Mouse (Mus musculus): ENCODE data around the gene Lgmn. TPM values are rescaled to one million over a fixed set of nuclear protein-coding genes. Genes with fewer than 3 reads are reported as not detected.

Lgmn gene
- 120 and 126 TPM in 2 replicates for polyA plus RNA-seq (2014; fragmentation: Nextera tagmentation; extraction: Ambion mirVana)

DNA sequence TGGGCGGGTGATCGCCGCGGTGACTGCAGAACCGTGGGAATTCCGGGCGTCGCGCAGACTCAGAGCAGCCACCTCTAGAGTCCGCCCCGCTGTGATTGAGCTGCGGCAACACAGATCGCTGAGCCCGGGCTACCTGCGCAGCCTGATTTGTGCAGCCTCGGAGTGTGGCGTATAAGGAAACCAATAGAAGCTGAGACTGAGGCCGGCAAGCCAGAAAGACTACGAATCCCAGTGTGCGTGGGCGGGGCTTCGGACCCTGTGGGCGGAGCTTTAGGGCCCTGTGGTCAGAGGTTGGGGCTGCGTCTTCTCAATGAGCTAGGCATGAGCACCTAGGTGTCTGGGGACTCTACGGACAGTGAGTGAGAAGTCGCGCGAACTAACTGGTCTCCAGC lies at the start of gene Lgmn:
Lgmn (minus strand) TSS at position 182 of the 392 bp plus-strand sequence.
- Histone ChIP-seq H3K9me3 (ENCODE audit: control insufficient read depth, low read length) (no peaks in the 10 kb centered on the region), H3K4me3 (ENCODE audit: control insufficient read depth in 1 of 2, insufficient read depth in 1 of 2, low read depth in 1 of 2, low read length in 2 of 2) (peak within 1 kb of the TSS; percentile 53 to 98), H3K9ac (ENCODE audit: low read length) (peak within 1 kb of the TSS; percentile 74), H3K4me1 (ENCODE audit: control insufficient read depth in 2 of 2, insufficient read depth in 2 of 2, low read length in 2 of 2) (peaks cover 8 to 19% of the 10 kb centered on the region in 2 experiments), H3K27ac (replicated peaks in 1 of 2; ENCODE audit: control insufficient read depth in 1 of 2, insufficient read depth in 1 of 2, low read depth in 2 of 2, low read length in 2 of 2) (peak within 1 kb of the TSS; percentile 87 to 89), H3K4me2 (ENCODE audit: low read length) (peak within 1 kb of the TSS; percentile 71), H3K36me3 (ENCODE audit: control insufficient read depth, insufficient read depth, low read length) (no peaks in the 10 kb centered on the region), H3K27me3 (ENCODE audit: control insufficient read depth, insufficient read depth, low read length) (no peaks in the 10 kb centered on the region)
- WGBS, result 0% methylated on average over 28 of the region's 28 CpGs
- ATAC-seq (ENCODE audit: insufficient number of reproducible peaks, insufficient read depth, low FRiP score, low read depth), result peak; percentile 98

DNA sequence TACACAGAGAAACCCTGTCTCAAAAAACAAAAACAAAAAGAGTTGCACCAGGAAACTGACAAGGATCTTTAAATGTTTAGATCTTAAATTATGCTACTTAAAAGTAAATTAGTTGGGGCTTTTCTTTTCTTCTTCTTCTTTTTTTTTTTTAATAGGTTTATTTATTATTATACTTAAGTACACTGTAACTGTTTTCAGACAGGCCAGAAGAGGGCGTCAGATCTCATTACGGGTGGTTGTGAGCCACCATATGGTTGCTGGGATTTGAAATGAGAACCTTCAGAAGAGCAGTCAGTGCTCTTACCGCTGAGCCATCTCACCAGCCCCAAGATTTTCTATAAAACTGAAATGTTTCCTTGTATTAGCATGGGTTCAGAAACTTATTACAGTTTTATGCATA lies 45.3 kb upstream of the Lgmn start:
- no peaks in the 10 kb centered on the region for H3K4me1 ChIP-seq (ENCODE audit: control insufficient read depth in 2 of 2, insufficient read depth in 2 of 2, low read length in 2 of 2)
- H3K36me3 ChIP-seq (ENCODE audit: control insufficient read depth, insufficient read depth, low read length), result peaks cover 96% of the 10 kb centered on the region
- H3K9ac ChIP-seq (ENCODE audit: low read length), result no peak overlapping the region
- no peak overlapping the region for H3K4me3 ChIP-seq (ENCODE audit: control insufficient read depth in 1 of 2, insufficient read depth in 1 of 2, low read depth in 1 of 2, low read length in 2 of 2)
- H3K4me2 ChIP-seq (ENCODE audit: low read length), result no peak overlapping the region
- no peaks in the 10 kb centered on the region for H3K9me3 ChIP-seq (ENCODE audit: control insufficient read depth, low read length)
- H3K27me3 ChIP-seq (ENCODE audit: control insufficient read depth, insufficient read depth, low read length), result no peaks in the 10 kb centered on the region
- WGBS, result 60% methylated on average over 3 of the region's 3 CpGs
- no peak for ATAC-seq (ENCODE audit: insufficient number of reproducible peaks, insufficient read depth, low FRiP score, low read depth)
- no peak overlapping the region for H3K27ac ChIP-seq (replicated peaks in 1 of 2; ENCODE audit: control insufficient read depth in 1 of 2, insufficient read depth in 1 of 2, low read depth in 2 of 2, low read length in 2 of 2)

DNA sequence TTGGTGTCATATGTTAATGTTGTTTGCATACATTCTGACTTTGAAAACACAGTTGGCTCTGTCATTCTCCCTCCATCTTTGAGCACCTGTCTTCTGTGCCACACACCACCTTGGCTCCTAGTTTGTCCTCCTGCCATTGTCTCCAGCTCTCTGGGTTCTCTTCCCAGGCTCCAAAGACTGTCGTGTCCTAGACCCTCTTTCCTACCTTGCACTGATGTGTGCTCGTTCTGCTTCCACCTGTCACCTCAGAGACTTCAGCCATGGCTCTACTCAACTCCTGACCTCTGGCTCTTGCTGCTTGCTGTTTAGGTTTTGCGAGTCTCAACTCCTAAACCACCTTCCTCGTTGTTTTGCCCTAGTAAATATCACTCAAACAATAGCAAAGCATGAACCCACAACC lies 40.9 kb upstream of the Lgmn start:
- no peaks in the 10 kb centered on the region for H3K27me3 ChIP-seq (ENCODE audit: control insufficient read depth, insufficient read depth, low read length)
- 87% methylated on average over 4 of the region's 4 CpGs for WGBS
- H3K27ac ChIP-seq (replicated peaks in 1 of 2; ENCODE audit: control insufficient read depth in 1 of 2, insufficient read depth in 1 of 2, low read depth in 2 of 2, low read length in 2 of 2), result no peak overlapping the region
- H3K36me3 ChIP-seq (ENCODE audit: control insufficient read depth, insufficient read depth, low read length), result peaks cover 92% of the 10 kb centered on the region
- H3K4me2 ChIP-seq (ENCODE audit: low read length), result no peak overlapping the region
- ATAC-seq (ENCODE audit: insufficient number of reproducible peaks, insufficient read depth, low FRiP score, low read depth), result no peak
- no peak overlapping the region for H3K9ac ChIP-seq (ENCODE audit: low read length)
- no peaks in the 10 kb centered on the region for H3K9me3 ChIP-seq (ENCODE audit: control insufficient read depth, low read length)
- no peaks in the 10 kb centered on the region for H3K4me1 ChIP-seq (ENCODE audit: control insufficient read depth in 2 of 2, insufficient read depth in 2 of 2, low read length in 2 of 2)
- H3K4me3 ChIP-seq (ENCODE audit: control insufficient read depth in 1 of 2, insufficient read depth in 1 of 2, low read depth in 1 of 2, low read length in 2 of 2), result no peak overlapping the region

DNA sequence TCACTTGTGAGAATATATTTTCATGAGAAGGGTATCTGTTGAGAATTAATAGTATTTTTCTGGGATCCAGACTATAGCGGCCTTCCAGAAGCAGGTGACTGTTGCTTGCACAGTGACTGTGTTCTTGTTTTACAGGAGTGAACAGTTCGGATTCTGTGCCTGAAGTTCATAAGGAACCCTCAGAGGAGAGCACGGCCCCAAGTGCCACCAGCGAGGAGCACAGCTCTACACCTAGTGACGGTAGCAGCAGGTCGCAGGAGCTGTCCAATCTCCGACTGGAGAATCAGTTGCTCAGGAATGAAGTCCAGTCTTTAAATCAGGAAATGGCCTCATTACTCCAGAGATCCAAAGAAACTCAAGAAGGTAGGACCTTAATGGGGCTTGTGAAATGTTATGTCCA lies 34.8 kb upstream of the Lgmn start:
- H3K4me2 ChIP-seq (ENCODE audit: low read length), result no peak overlapping the region
- peaks cover 69% of the 10 kb centered on the region for H3K36me3 ChIP-seq (ENCODE audit: control insufficient read depth, insufficient read depth, low read length)
- 86% methylated on average over 7 of the region's 7 CpGs for whole genome bisulfite sequencing
- peaks cover 0 to 11% of the 10 kb centered on the region in 2 experiments; a peak in 2 of 4 replicates for H3K4me1 ChIP-seq (ENCODE audit: control insufficient read depth in 2 of 2, insufficient read depth in 2 of 2, low read length in 2 of 2)
- no peak for ATAC-seq (ENCODE audit: insufficient number of reproducible peaks, insufficient read depth, low FRiP score, low read depth)
- no peak overlapping the region for H3K27ac ChIP-seq (replicated peaks in 1 of 2; ENCODE audit: control insufficient read depth in 1 of 2, insufficient read depth in 1 of 2, low read depth in 2 of 2, low read length in 2 of 2)
- no peaks in the 10 kb centered on the region for H3K9me3 ChIP-seq (ENCODE audit: control insufficient read depth, low read length)
- no peaks in the 10 kb centered on the region for H3K27me3 ChIP-seq (ENCODE audit: control insufficient read depth, insufficient read depth, low read length)
- H3K4me3 ChIP-seq (ENCODE audit: control insufficient read depth in 1 of 2, insufficient read depth in 1 of 2, low read depth in 1 of 2, low read length in 2 of 2), result no peak overlapping the region
- H3K9ac ChIP-seq (ENCODE audit: low read length), result no peak overlapping the region

DNA sequence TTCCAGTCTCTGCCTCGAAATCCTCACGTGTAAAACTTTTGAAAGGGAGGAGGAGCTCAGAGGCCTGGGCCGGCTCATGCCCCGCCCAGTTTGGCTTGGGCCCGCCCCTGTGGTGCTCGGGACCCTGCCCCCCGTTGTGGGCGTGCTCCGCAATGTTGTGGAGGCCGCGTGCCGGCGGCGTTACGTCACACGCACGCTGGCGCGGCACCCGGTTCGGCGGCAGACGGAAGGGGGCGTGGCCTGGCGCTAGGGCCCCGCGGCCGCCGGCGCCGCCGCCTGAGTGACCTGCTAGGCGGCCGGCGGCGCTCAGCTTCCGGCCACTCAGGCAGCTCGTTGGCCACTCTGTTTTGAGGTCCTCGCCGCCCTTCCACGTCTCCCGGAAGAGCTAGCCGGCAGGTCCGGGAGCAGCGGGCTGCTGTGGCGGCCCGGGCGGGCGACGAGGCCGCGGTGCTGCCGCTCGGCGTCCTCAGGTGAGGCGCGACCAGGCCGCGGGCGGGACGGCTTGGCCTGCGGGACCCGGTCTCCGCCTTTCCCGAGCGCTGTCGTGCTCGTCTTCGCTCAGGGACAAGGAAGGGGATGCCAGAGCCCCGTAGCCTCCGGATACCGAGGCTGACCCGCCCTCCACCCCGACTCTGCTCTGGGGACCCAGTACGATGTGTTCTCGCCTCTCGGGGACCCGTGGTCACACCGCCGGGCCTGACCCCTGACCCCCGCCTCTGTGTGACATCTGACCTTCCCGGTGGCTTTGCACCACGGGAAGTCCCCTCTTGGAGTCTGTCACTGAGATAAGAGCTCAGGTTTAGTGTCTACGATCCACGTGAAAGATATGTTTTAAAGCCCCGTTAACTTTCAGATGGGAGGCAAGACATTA lies 29.5 kb upstream of the Lgmn start, which contains the start of gene Golga5:
Golga5 (plus strand) TSS at position 242 of the 871 bp plus-strand sequence.
- Histone ChIP-seq H3K9me3 (ENCODE audit: control insufficient read depth, low read length) (no peaks in the 10 kb centered on the region), H3K4me2 (ENCODE audit: low read length) (peak within 1 kb of the TSS; percentile 87), H3K36me3 (ENCODE audit: control insufficient read depth, insufficient read depth, low read length) (peaks cover 22% of the 10 kb centered on the region), H3K9ac (ENCODE audit: low read length) (peak within 1 kb of the TSS; percentile 96), H3K27ac (replicated peaks in 1 of 2; ENCODE audit: control insufficient read depth in 1 of 2, insufficient read depth in 1 of 2, low read depth in 2 of 2, low read length in 2 of 2) (peak within 1 kb of the TSS; percentile 2 to 77; a peak in 3 of 4 replicates), H3K4me3 (ENCODE audit: control insufficient read depth in 1 of 2, insufficient read depth in 1 of 2, low read depth in 1 of 2, low read length in 2 of 2) (peak within 1 kb of the TSS; percentile 64 to 96), H3K4me1 (ENCODE audit: control insufficient read depth in 2 of 2, insufficient read depth in 2 of 2, low read length in 2 of 2) (peaks cover 0 to 11% of the 10 kb centered on the region in 2 experiments; a peak in 2 of 4 replicates), H3K27me3 (ENCODE audit: control insufficient read depth, insufficient read depth, low read length) (no peaks in the 10 kb centered on the region)
- WGBS, result under 1% methylated on average over 82 of the region's 86 CpGs
- peak; percentile 99 for ATAC-seq (ENCODE audit: insufficient number of reproducible peaks, insufficient read depth, low FRiP score, low read depth)

DNA sequence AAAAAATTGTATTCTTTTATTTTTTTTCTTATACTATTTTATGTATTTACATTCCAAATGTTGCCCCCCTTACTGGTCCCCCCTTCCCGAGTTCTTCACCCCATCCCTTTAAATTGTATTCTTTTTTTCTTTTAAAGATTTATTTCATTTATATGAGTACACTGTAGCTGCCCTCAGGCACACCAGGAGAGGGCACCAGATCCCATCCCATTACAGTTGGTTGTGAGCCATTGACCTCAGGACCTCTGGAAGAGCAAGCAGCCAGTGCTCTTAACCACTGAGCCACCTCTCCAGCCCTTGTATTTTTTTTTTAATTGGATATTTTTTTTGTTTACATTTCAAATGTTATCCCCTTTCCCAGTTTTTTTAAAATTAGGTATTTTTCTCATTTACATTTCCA lies 28.5 kb upstream of the Lgmn start:
- Histone ChIP-seq H3K4me3 (ENCODE audit: control insufficient read depth in 1 of 2, insufficient read depth in 1 of 2, low read depth in 1 of 2, low read length in 2 of 2) (no peak overlapping the region), H3K4me2 (ENCODE audit: low read length) (no peak overlapping the region), H3K9me3 (ENCODE audit: control insufficient read depth, low read length) (no peaks in the 10 kb centered on the region), H3K9ac (ENCODE audit: low read length) (no peak overlapping the region), H3K36me3 (ENCODE audit: control insufficient read depth, insufficient read depth, low read length) (peaks cover 12% of the 10 kb centered on the region), H3K27me3 (ENCODE audit: control insufficient read depth, insufficient read depth, low read length) (no peaks in the 10 kb centered on the region), H3K27ac (replicated peaks in 1 of 2; ENCODE audit: control insufficient read depth in 1 of 2, insufficient read depth in 1 of 2, low read depth in 2 of 2, low read length in 2 of 2) (no peak overlapping the region), H3K4me1 (ENCODE audit: control insufficient read depth in 2 of 2, insufficient read depth in 2 of 2, low read length in 2 of 2) (peaks cover 0 to 11% of the 10 kb centered on the region in 2 experiments; a peak in 2 of 4 replicates)
- ATAC-seq (ENCODE audit: insufficient number of reproducible peaks, insufficient read depth, low FRiP score, low read depth), result no peak
- WGBS, result 86% methylated on average over 1 of the region's 1 CpGs

DNA sequence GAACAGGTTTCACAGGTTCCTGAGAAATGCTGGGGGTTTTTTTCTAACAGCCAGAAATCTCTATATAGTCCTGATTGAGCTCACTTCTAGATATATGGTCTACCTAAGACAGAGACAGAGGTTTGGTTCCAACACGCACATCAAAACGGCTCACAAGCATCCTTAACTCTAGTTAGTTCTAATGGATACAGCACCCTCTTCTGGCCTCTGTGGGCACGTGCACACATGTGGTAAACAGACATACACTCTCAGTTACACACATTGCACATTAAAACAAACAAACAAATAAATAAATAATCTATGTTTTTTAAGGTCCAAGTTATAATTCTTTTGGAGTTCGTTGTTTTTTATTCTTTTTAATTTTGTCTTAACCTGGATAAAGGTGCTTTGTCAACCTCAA lies 25.0 kb upstream of the Lgmn start:
- peaks cover under 1 to 2% of the 10 kb centered on the region in 2 experiments; a peak in 2 of 4 replicates for H3K4me1 ChIP-seq (ENCODE audit: control insufficient read depth in 2 of 2, insufficient read depth in 2 of 2, low read length in 2 of 2)
- no peak overlapping the region for H3K9ac ChIP-seq (ENCODE audit: low read length)
- no peaks in the 10 kb centered on the region for H3K36me3 ChIP-seq (ENCODE audit: control insufficient read depth, insufficient read depth, low read length)
- H3K27ac ChIP-seq (replicated peaks in 1 of 2; ENCODE audit: control insufficient read depth in 1 of 2, insufficient read depth in 1 of 2, low read depth in 2 of 2, low read length in 2 of 2), result no peak overlapping the region
- no peaks in the 10 kb centered on the region for H3K9me3 ChIP-seq (ENCODE audit: control insufficient read depth, low read length)
- no peak overlapping the region for H3K4me3 ChIP-seq (ENCODE audit: control insufficient read depth in 1 of 2, insufficient read depth in 1 of 2, low read depth in 1 of 2, low read length in 2 of 2)
- 55% methylated on average over 4 of the region's 4 CpGs for WGBS
- no peak overlapping the region for H3K4me2 ChIP-seq (ENCODE audit: low read length)
- ATAC-seq (ENCODE audit: insufficient number of reproducible peaks, insufficient read depth, low FRiP score, low read depth), result no peak
- no peaks in the 10 kb centered on the region for H3K27me3 ChIP-seq (ENCODE audit: control insufficient read depth, insufficient read depth, low read length)
